In genomic region chr8:120563348-120563724, GRCm38 (mm10) we compare ENCODE assay signal across 8 mouse cellular contexts. TPM values are rescaled to one million over a fixed set of nuclear protein-coding genes. Genes with fewer than 3 reads are reported as not detected.
A peak's percentile ranks its signal among the peaks of the same experiment; 100 is the strongest.
DNase-seq lines count a peak whose midpoint lies in the region; ATAC-seq and TF ChIP-seq lines count a peak whose summit lies in the region.

No protein-coding gene starts in this region.

- TF ChIP-seq CTCF in intestine, postnatal 0 days (IDR thresholded peaks at IDR 0.05; ENCODE audit: low read depth), result no peak

- H3K36me3 ChIP-seq in embryonic facial prominence, embryonic 10.5 days (replicated peaks), result peaks cover 53% of the 10 kb centered on the region
- peaks cover 68% of the 10 kb centered on the region for H3K36me3 ChIP-seq in intestine, postnatal 0 days (ENCODE audit: control insufficient read depth, insufficient read depth)
- H3K36me3 ChIP-seq in neural tube, embryonic 15.5 days, result peaks cover 19% of the 10 kb centered on the region

- H3K27me3 ChIP-seq in embryonic facial prominence, embryonic 10.5 days (replicated peaks; ENCODE audit: low read depth, poor library complexity, severe bottlenecking), result no peaks in the 10 kb centered on the region
- no peaks in the 10 kb centered on the region for H3K27me3 ChIP-seq in intestine, postnatal 0 days (replicated peaks; ENCODE audit: control insufficient read depth, insufficient read depth, low read length)
- H3K27me3 ChIP-seq in neural tube, embryonic 15.5 days (replicated peaks), result no peaks in the 10 kb centered on the region

- H3K4me2 ChIP-seq in intestine, postnatal 0 days (replicated peaks; ENCODE audit: low read depth), result peak overlapping the region; percentile 37; the same call in 1 of the 2 replicates
- 0 out of 2 replicates have a peak overlapping the region, but pooled peaks have one; percentile 22 for H3K4me2 ChIP-seq in neural tube, embryonic 15.5 days

- peak overlapping the region; percentile 29 for H3K4me3 ChIP-seq in embryonic facial prominence, embryonic 10.5 days
- no peak overlapping the region for H3K4me3 ChIP-seq in intestine, postnatal 0 days (ENCODE audit: low read depth, low read length)
- H3K4me3 ChIP-seq in neural tube, embryonic 15.5 days (replicated peaks), result no peak overlapping the region

- DNase-seq in left cerebral cortex, postnatal 4 days, result peak; percentile 54
- DNase-seq in left cerebral cortex, adult 9 months (ENCODE audit: low spot score in 2 of 2), result no peak
- DNase-seq in embryonic facial prominence, embryonic 10.5 days (ENCODE audit: low spot score), result peak; percentile 76
- DNase-seq in right cerebral cortex, adult 18-20 months, result no peak
- no peak for DNase-seq in frontal cortex, postnatal 25 days (ENCODE audit: low spot score in 2 of 2)
- no peak for DNase-seq in cerebellum, adult 8-10 months

- intact Hi-C loops in left cerebral cortex, postnatal 4 days (cut with DNase I), result no loop called here

- peaks cover 10% of the 10 kb centered on the region; the same call in 1 of the 2 replicates for H3K9me3 ChIP-seq in embryonic facial prominence, embryonic 10.5 days
- H3K9me3 ChIP-seq in intestine, postnatal 0 days (ENCODE audit: control insufficient read depth), result no peaks in the 10 kb centered on the region
- H3K9me3 ChIP-seq in neural tube, embryonic 15.5 days (replicated peaks), result no peaks in the 10 kb centered on the region

- WGBS in embryonic facial prominence, embryonic 10.5 days, result 4% methylated on average over 8 of the region's 8 CpGs
- WGBS in intestine, postnatal 0 days, result 48% methylated on average over 8 of the region's 8 CpGs
- 4% methylated on average over 8 of the region's 8 CpGs for WGBS in neural tube, embryonic 15.5 days

- peak overlapping the region; percentile 81 for H3K27ac ChIP-seq in embryonic facial prominence, embryonic 10.5 days (replicated peaks)
- H3K27ac ChIP-seq in intestine, postnatal 0 days (ENCODE audit: low read depth, low read length), result peak overlapping the region; percentile 70
- H3K27ac ChIP-seq in neural tube, embryonic 15.5 days (replicated peaks), result peak overlapping the region; percentile 83

- ATAC-seq in intestine, postnatal 0 days, result no peak
- ATAC-seq in neural tube, embryonic 15.5 days (ENCODE audit: low FRiP score), result 0 out of 2 replicates have a peak, but pooled peaks have one; percentile 6

- no peak overlapping the region for H3K9ac ChIP-seq in intestine, postnatal 0 days (ENCODE audit: low read depth, low read length)
- H3K9ac ChIP-seq in neural tube, embryonic 15.5 days (replicated peaks), result 0 out of 2 replicates have a peak overlapping the region, but pooled peaks have one; percentile 20

- peaks cover 92% of the 10 kb centered on the region for H3K4me1 ChIP-seq in embryonic facial prominence, embryonic 10.5 days
- H3K4me1 ChIP-seq in intestine, postnatal 0 days (replicated peaks; ENCODE audit: control insufficient read depth, insufficient read depth, low read length), result 0 out of 2 replicates have a peak, but pooled peaks cover 4% of the 10 kb centered on the region
- H3K4me1 ChIP-seq in neural tube, embryonic 15.5 days, result peaks cover 85% of the 10 kb centered on the region

RNA-seq across cellular contexts. Expression of gene Gins2, which starts 25.8 kb away (rescaled TPM):
- total RNA-seq in left cerebral cortex, postnatal 4 days (2021), result 1 to 10 TPM; 4.8 to 5.7 TPM
- 156 TPM in 2 replicates for polyA plus RNA-seq in embryonic facial prominence, embryonic 10.5 days (2016; fragmentation: Nextera tagmentation; extraction: Ambion mirVana)
- 23.1 and 23.7 TPM in 2 replicates for polyA plus RNA-seq in intestine, postnatal 0 days (2015; fragmentation: Nextera tagmentation; extraction: Ambion mirVana)
- 15.9 and 38.9 TPM in 2 replicates for polyA plus RNA-seq in neural tube, embryonic 15.5 days (2015; fragmentation: Nextera tagmentation; extraction: Ambion mirVana)

Comparison
In these comparisons a context has a peak if more than half of its experiments do, and no peak if none do; other contexts are left out.
1. DNase-seq: peak in left cerebral cortex, postnatal 4 days (single experiment) and embryonic facial prominence, embryonic 10.5 days (single experiment); none in left cerebral cortex, adult 9 months (0 of 2), right cerebral cortex, adult 18-20 months (single experiment), frontal cortex, postnatal 25 days (0 of 2) and cerebellum, adult 8-10 months (single experiment).
2. Peak in every context shown above with its lines, with median percentiles within 50 percentile points of each other: H3K27ac ChIP-seq.